Mouse (Mus musculus): ENCODE results near the gene Gjb4. TPM values are rescaled to one million over a fixed set of nuclear protein-coding genes. Genes with fewer than 3 reads are reported as not detected.

Gjb4 gene
- polyA plus RNA-seq, 1 experiment = 3.0 TPM

- Histone ChIP-seq H3K4me3 (no peak overlapping the region), H3K79me2 (ENCODE audit: control insufficient read depth, insufficient read depth) (no peaks in the 10 kb centered on the region), H3K4me2 (ENCODE audit: low read depth) (no peak overlapping the region), H3K36me3 (ENCODE audit: control insufficient read depth, insufficient read depth) (no peaks in the 10 kb centered on the region), H3K27me3 (ENCODE audit: control insufficient read depth, insufficient read depth, insufficient read length) (no peaks in the 10 kb centered on the region), H3ac (ENCODE audit: control insufficient read depth, insufficient read length) (no peak overlapping the region)
- no peak for TF ChIP-seq MYOG (IDR thresholded peaks at IDR 0.05; ENCODE audit: control insufficient read depth in 1 of 3, insufficient read depth in 1 of 3, insufficient read length in 2 of 3, low read depth in 2 of 3)
- TF ChIP-seq REST (IDR thresholded peaks at IDR 0.05; ENCODE audit: insufficient read depth, insufficient read length) = no peak
- no peak for TF ChIP-seq MAX (IDR thresholded peaks at IDR 0.05; ENCODE audit: low read depth)
These were observed 35.8 kb upstream of the Gjb4 start for GRCm38 (mm10) chr4:127389645-127390044.

- TF ChIP-seq POLR2A (IDR thresholded peaks at IDR 0.05; ENCODE audit: insufficient read length, low read depth) = no peak
- H3K36me3 ChIP-seq (ENCODE audit: control insufficient read depth, insufficient read depth) = no peaks in the 10 kb centered on the region
- H3K27me3 ChIP-seq (ENCODE audit: control insufficient read depth, insufficient read depth, insufficient read length) = no peaks in the 10 kb centered on the region
- no peak overlapping the region for H3ac ChIP-seq (ENCODE audit: control insufficient read depth, insufficient read length)
- no peak overlapping the region for H3K4me2 ChIP-seq (ENCODE audit: low read depth)
- no peaks in the 10 kb centered on the region for H3K79me2 ChIP-seq (ENCODE audit: control insufficient read depth, insufficient read depth)
- H3K4me3 ChIP-seq = no peak overlapping the region
These were observed 23.5 kb upstream of the Gjb4 start for GRCm38 (mm10) chr4:127377344-127377743.

- Histone ChIP-seq H3K4me2 (ENCODE audit: low read depth) (no peak overlapping the region), H3K79me2 (ENCODE audit: control insufficient read depth, insufficient read depth) (no peaks in the 10 kb centered on the region), H3K27me3 (ENCODE audit: control insufficient read depth, insufficient read depth, insufficient read length) (no peaks in the 10 kb centered on the region)
These were observed 21.8 kb upstream of the Gjb4 start for GRCm38 (mm10) chr4:127375541-127376177.

GRCm38 (mm10) chr4:127374645-127375044 lies 20.8 kb upstream of the Gjb4 start:
- H3K4me3 ChIP-seq = no peak overlapping the region
- H3K4me2 ChIP-seq (ENCODE audit: low read depth) = no peak overlapping the region
- no peaks in the 10 kb centered on the region for H3K79me2 ChIP-seq (ENCODE audit: control insufficient read depth, insufficient read depth)
- TF ChIP-seq TCF12 (IDR thresholded peaks at IDR 0.05; ENCODE audit: insufficient read depth, poor library complexity, severe bottlenecking) (no peak), REST (IDR thresholded peaks at IDR 0.05; ENCODE audit: insufficient read depth, insufficient read length) (no peak), MYOD1 (IDR thresholded peaks at IDR 0.05; ENCODE audit: control insufficient read depth in 1 of 3, insufficient read length in 2 of 3, low read depth in 2 of 3) (no peak), USF1 (IDR thresholded peaks at IDR 0.05; ENCODE audit: low read depth) (no peak), MYOG (IDR thresholded peaks at IDR 0.05; ENCODE audit: control insufficient read depth in 1 of 3, insufficient read depth in 1 of 3, insufficient read length in 2 of 3, low read depth in 2 of 3) (no peak), POLR2AphosphoS2 (IDR thresholded peaks at IDR 0.05; ENCODE audit: insufficient read length, low read depth) (no peak), POLR2A (IDR thresholded peaks at IDR 0.05; ENCODE audit: insufficient read length, low read depth) (no peak), SRF (IDR thresholded peaks at IDR 0.05; ENCODE audit: control insufficient read depth, insufficient read length, low read depth) (no peak), E2F4 (IDR thresholded peaks at IDR 0.05; ENCODE audit: insufficient read depth) (no peak), TCF3 (IDR thresholded peaks at IDR 0.05; ENCODE audit: insufficient read length, low read depth) (no peak), CEBPB (IDR thresholded peaks at IDR 0.05; ENCODE audit: insufficient read depth, poor library complexity, severe bottlenecking) (no peak), MAX (IDR thresholded peaks at IDR 0.05; ENCODE audit: low read depth) (no peak)
- no peaks in the 10 kb centered on the region for H3K27me3 ChIP-seq (ENCODE audit: control insufficient read depth, insufficient read depth, insufficient read length)
- H3K36me3 ChIP-seq (ENCODE audit: control insufficient read depth, insufficient read depth) = no peaks in the 10 kb centered on the region
- no peak overlapping the region for H3ac ChIP-seq (ENCODE audit: control insufficient read depth, insufficient read length)

More at GRCm38 (mm10) chr4:127375541-127376177, 21.8 kb upstream of the Gjb4 start:
- no peak for TF ChIP-seq MYOD1 (IDR thresholded peaks at IDR 0.05; ENCODE audit: control insufficient read depth in 1 of 3, insufficient read length in 2 of 3, low read depth in 2 of 3)
- no peak for TF ChIP-seq USF1 (IDR thresholded peaks at IDR 0.05; ENCODE audit: low read depth)
- TF ChIP-seq SRF (IDR thresholded peaks at IDR 0.05; ENCODE audit: control insufficient read depth, insufficient read length, low read depth) = no peak
- TF ChIP-seq REST (IDR thresholded peaks at IDR 0.05; ENCODE audit: insufficient read depth, insufficient read length) = no peak
- TF ChIP-seq POLR2A (IDR thresholded peaks at IDR 0.05; ENCODE audit: insufficient read length, low read depth) = no peak
- TF ChIP-seq CEBPB (IDR thresholded peaks at IDR 0.05; ENCODE audit: insufficient read depth, poor library complexity, severe bottlenecking) = no peak
- no peak overlapping the region for H3ac ChIP-seq (ENCODE audit: control insufficient read depth, insufficient read length)
- H3K4me3 ChIP-seq = no peak overlapping the region
- no peaks in the 10 kb centered on the region for H3K36me3 ChIP-seq (ENCODE audit: control insufficient read depth, insufficient read depth)

GRCm38 (mm10) chr4:127373491-127373890 lies 19.6 kb upstream of the Gjb4 start:
- no peaks in the 10 kb centered on the region for H3K36me3 ChIP-seq (ENCODE audit: control insufficient read depth, insufficient read depth)
- no peak for TF ChIP-seq POLR2A (IDR thresholded peaks at IDR 0.05; ENCODE audit: insufficient read length, low read depth)
- no peak for TF ChIP-seq SRF (IDR thresholded peaks at IDR 0.05; ENCODE audit: control insufficient read depth, insufficient read length, low read depth)
- no peak for TF ChIP-seq CEBPB (IDR thresholded peaks at IDR 0.05; ENCODE audit: insufficient read depth, poor library complexity, severe bottlenecking)
- no peak overlapping the region for H3K4me2 ChIP-seq (ENCODE audit: low read depth)
- no peaks in the 10 kb centered on the region for H3K79me2 ChIP-seq (ENCODE audit: control insufficient read depth, insufficient read depth)
- H3K27me3 ChIP-seq (ENCODE audit: control insufficient read depth, insufficient read depth, insufficient read length) = no peaks in the 10 kb centered on the region
- H3K4me3 ChIP-seq = no peak overlapping the region
- H3ac ChIP-seq (ENCODE audit: control insufficient read depth, insufficient read length) = no peak overlapping the region

- Histone ChIP-seq H3K36me3 (ENCODE audit: control insufficient read depth, insufficient read depth) (no peaks in the 10 kb centered on the region), H3K27me3 (ENCODE audit: control insufficient read depth, insufficient read depth, insufficient read length) (no peaks in the 10 kb centered on the region), H3K79me2 (ENCODE audit: control insufficient read depth, insufficient read depth) (no peaks in the 10 kb centered on the region), H3K4me2 (ENCODE audit: low read depth) (no peak overlapping the region), H3ac (ENCODE audit: control insufficient read depth, insufficient read length) (no peak overlapping the region), H3K4me3 (no peak overlapping the region)
- TF ChIP-seq POLR2A (IDR thresholded peaks at IDR 0.05; ENCODE audit: insufficient read length, low read depth) (no peak), TCF12 (IDR thresholded peaks at IDR 0.05; ENCODE audit: insufficient read depth, poor library complexity, severe bottlenecking) (no peak), MYOD1 (IDR thresholded peaks at IDR 0.05; ENCODE audit: control insufficient read depth in 1 of 3, insufficient read length in 2 of 3, low read depth in 2 of 3) (no peak), REST (IDR thresholded peaks at IDR 0.05; ENCODE audit: insufficient read depth, insufficient read length) (no peak)
These were observed 17.7 kb upstream of the Gjb4 start for GRCm38 (mm10) chr4:127371546-127371945.
